ENCODE assay signal across 1 mouse cellular context in the genomic region with DNA sequence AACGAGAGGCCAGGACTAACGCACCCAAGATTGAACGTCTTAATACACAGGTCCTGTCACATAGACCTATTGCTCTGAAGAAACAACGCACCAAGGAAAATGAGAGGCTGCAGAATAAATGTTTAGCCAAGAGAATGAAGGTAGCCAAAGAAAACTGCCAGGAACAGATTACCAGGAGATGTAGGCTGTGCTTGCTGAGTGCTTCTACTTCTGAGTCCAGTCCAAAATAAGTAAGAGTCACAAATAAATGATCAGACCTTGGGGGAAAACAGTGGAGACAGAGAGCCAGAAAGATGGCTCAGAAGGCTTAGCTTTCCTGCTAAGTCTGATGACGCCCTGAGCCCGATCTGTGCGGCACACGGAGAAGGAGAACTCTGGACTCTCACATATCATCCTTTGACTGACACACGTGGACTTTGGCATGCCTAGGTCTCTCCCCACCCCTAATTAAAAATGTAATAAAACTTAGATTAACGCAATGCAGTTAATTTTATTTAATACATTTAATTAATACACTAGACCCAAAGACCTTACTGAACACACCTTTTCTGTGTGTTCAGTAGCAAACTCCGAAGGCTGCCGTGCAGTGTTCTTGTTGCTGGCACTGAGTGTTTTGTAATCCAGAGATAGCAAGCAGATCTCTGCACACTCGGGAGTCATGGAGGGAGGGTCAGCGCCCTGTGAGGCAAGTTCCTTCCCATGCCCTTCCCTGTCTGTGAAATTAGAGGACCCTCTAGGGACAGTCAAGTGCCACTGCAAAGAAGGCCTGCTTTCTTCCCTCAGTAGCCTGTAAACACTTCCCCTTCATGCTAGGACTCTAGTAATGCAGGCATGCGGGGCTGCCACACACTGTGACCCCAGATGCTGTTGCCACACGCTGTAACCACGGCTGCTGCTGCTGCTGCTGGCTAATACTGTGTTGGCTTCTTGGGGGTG.
TF ChIP-seq lines count a peak whose summit lies in the region.

No protein-coding gene starts in this region.

TF ChIP-seq in CH12.LX, 34 proteins besides CTCF, POLR2A, EP300 and RAD21:
- TF ChIP-seq SIN3A (IDR thresholded peaks at IDR 0.05; ENCODE audit: low read length) (no peak), NELFE (IDR thresholded peaks at IDR 0.05; ENCODE audit: low read depth, low read length) (no peak), POLR2AphosphoS2 (IDR thresholded peaks at IDR 0.05; ENCODE audit: low read depth, low read length) (no peak), ZMIZ1 (IDR thresholded peaks at IDR 0.05; ENCODE audit: low read depth, low read length) (no peak), MXI1 (IDR thresholded peaks at IDR 0.05; ENCODE audit: low read depth, low read length) (no peak), ZKSCAN1 (IDR thresholded peaks at IDR 0.05; ENCODE audit: borderline replicate concordance, low read depth, low read length) (no peak), KAT2A (IDR thresholded peaks at IDR 0.05; ENCODE audit: insufficient replicate concordance, low read length) (no peak), HCFC1 (IDR thresholded peaks at IDR 0.05; ENCODE audit: low read depth, low read length) (no peak), BHLHE40 (IDR thresholded peaks at IDR 0.05; ENCODE audit: low read depth, low read length) (no peak), TBP (conservative IDR thresholded peaks at IDR 0.05; ENCODE audit: low read depth, low read length) (no peak), JUN (IDR thresholded peaks at IDR 0.05; ENCODE audit: insufficient read depth, low read depth, low read length) (no peak), SMC3 (IDR thresholded peaks at IDR 0.05; ENCODE audit: low read depth, low read length) (no peak; the same call in 1 of the 2 replicates), GABPA (IDR thresholded peaks at IDR 0.05; ENCODE audit: insufficient replicate concordance, low read depth, low read length) (no peak), CHD1 (IDR thresholded peaks at IDR 0.05; ENCODE audit: low read depth, low read length) (no peak), ELF1 (IDR thresholded peaks at IDR 0.05; ENCODE audit: low read depth, low read length) (no peak), JUND (conservative IDR thresholded peaks at IDR 0.05; ENCODE audit: low read depth, low read length) (no peak), ETS1 (conservative IDR thresholded peaks at IDR 0.05; ENCODE audit: low read depth, low read length) (no peak), ZC3H11A (IDR thresholded peaks at IDR 0.05; ENCODE audit: low read depth, low read length) (no peak), MAFK (IDR thresholded peaks at IDR 0.05; ENCODE audit: insufficient replicate concordance, low read length) (no peak), MYC (IDR thresholded peaks at IDR 0.05; ENCODE audit: low read depth, low read length) (no peak)
TF ChIP-seq in CH12.LX: peak in this region for 0.
